Mouse (Mus musculus) liver, embryonic 15.5 days (tissue): Measurements from ENCODE around the gene Gngt2. TPM values are rescaled to one million over a fixed set of nuclear protein-coding genes. Genes with fewer than 3 reads are reported as not detected.

ENCODE experiments used
- ATAC-seq: fragments of 200-750 bp; cut with Nextera tagmentation; 2 replicates; pipeline ENCODE4 v1.8.0; 2017; ENCODE audit warnings: moderate number of reproducible peaks, mild to moderate bottlenecking, moderate library complexity; ENCODE audit not compliant: insufficient read depth
- H3K27ac ChIP-seq: fragments of 300-500 bp; sonication (generic); replicated peaks from 2 replicates; pipeline ENCODE4 v1.5.1; 2015; ENCODE audit warnings: mild to moderate bottlenecking, inconsistent platforms
- H3K27me3 ChIP-seq: fragments of 300-500 bp; sonication (generic); 2 replicates; pipeline ENCODE4 v1.6.1; 2015; ENCODE audit warnings: mild to moderate bottlenecking, inconsistent platforms
- H3K36me3 ChIP-seq: fragments of 300-500 bp; sonication (generic); replicated peaks from 2 replicates; pipeline ENCODE4 v1.6.1; 2015; ENCODE audit warnings: moderate library complexity, mild to moderate bottlenecking, inconsistent platforms
- H3K4me1 ChIP-seq: fragments of 300-500 bp; sonication (generic); replicated peaks from 2 replicates; pipeline ENCODE4 v1.6.1; 2015; ENCODE audit warnings: inconsistent platforms
- H3K4me2 ChIP-seq: fragments of 300-500 bp; sonication (generic); 2 replicates; pipeline ENCODE4 v1.6.1; 2015; ENCODE audit warnings: moderate library complexity, mild to moderate bottlenecking, inconsistent platforms
- H3K4me3 ChIP-seq: fragments of 300-500 bp; sonication (generic); replicated peaks from 2 replicates; pipeline ENCODE4 v1.5.1; 2015; ENCODE audit warnings: mild to moderate bottlenecking, inconsistent platforms
- H3K9ac ChIP-seq: fragments of 300-500 bp; sonication (generic); 2 replicates; pipeline ENCODE4 v1.6.1; 2015; ENCODE audit warnings: moderate library complexity, mild to moderate bottlenecking, inconsistent platforms
- H3K9me3 ChIP-seq: fragments of 300-500 bp; sonication (generic); replicated peaks from 2 replicates; pipeline ENCODE4 v1.6.1; 2016; ENCODE audit warnings: inconsistent platforms
- WGBS: fragments of 180-500 bp; shearing (Covaris S2); methylation state at CpG from one replicate; pipeline ENCODE4 v1.1.7; 2015; ENCODE audit warnings: mixed read lengths; ENCODE audit not compliant: insufficient replicate concordance; 5-methylcytosine and 5-hydroxymethylcytosine counted together
- polyA plus RNA-seq: library from polyadenylated mRNA; unstranded; fragments of >200 nt; fragmentation: Nextera tagmentation; extraction: Ambion mirVana; gene quantifications from 2 replicates; pipeline ENCODE4 v1.2.1, GENCODE M21; 2015

Gngt2 gene
- polyA plus RNA-seq, 1 experiment from 2014 or later: 20.1 TPM

- H3K27me3 ChIP-seq: peaks cover 77% of the 10 kb centered on the region
- ATAC-seq: no peak
- no peak overlapping the region for H3K4me2 ChIP-seq
- WGBS: 57% methylated on average over 8 of the region's 8 CpGs
- H3K27ac ChIP-seq: no peak overlapping the region
- no peak overlapping the region for H3K9ac ChIP-seq
- H3K4me1 ChIP-seq: peaks cover 84% of the 10 kb centered on the region
- H3K4me3 ChIP-seq: no peak overlapping the region
- H3K9me3 ChIP-seq: no peaks in the 10 kb centered on the region
- peaks cover 16% of the 10 kb centered on the region for H3K36me3 ChIP-seq
These were observed 3.9 kb upstream of the Gngt2 start for GRCm38 (mm10) chr11:95833006-95833570.

GRCm38 (mm10) chr11:95833631-95834142, 3.3 kb upstream of the Gngt2 start:
- H3K4me1 ChIP-seq: peaks cover 84% of the 10 kb centered on the region

GRCm38 (mm10) chr11:95834143-95834667, 2.8 kb upstream of the Gngt2 start:
- Histone ChIP-seq H3K36me3 (peaks cover 16% of the 10 kb centered on the region), H3K9ac (peak overlapping the region; percentile 14; the same call in 1 of the 2 replicates), H3K27me3 (peaks cover 66% of the 10 kb centered on the region), H3K4me2 (peak overlapping the region; percentile 60), H3K4me1 (peaks cover 84% of the 10 kb centered on the region), H3K4me3 (peak overlapping the region; percentile 17; the same call in 1 of the 2 replicates), H3K9me3 (no peaks in the 10 kb centered on the region), H3K27ac (peak overlapping the region; percentile 66; the same call in 1 of the 2 replicates)
- 3% methylated on average over 22 of the region's 22 CpGs for WGBS
- ATAC-seq: peak; percentile 17

More at GRCm38 (mm10) chr11:95833631-95834142, 3.3 kb upstream of the Gngt2 start:
- H3K9ac ChIP-seq: peak overlapping the region; percentile 14; the same call in 1 of the 2 replicates
- peak overlapping the region; percentile 60 for H3K4me2 ChIP-seq
- H3K9me3 ChIP-seq: no peaks in the 10 kb centered on the region
- H3K27me3 ChIP-seq: peaks cover 71% of the 10 kb centered on the region
- 18% methylated on average over 18 of the region's 18 CpGs for WGBS
- ATAC-seq: no peak
- H3K27ac ChIP-seq: peak overlapping the region; percentile 48; the same call in 1 of the 2 replicates
- H3K4me3 ChIP-seq: peak overlapping the region; percentile 17; the same call in 1 of the 2 replicates
- H3K36me3 ChIP-seq: peaks cover 16% of the 10 kb centered on the region

- Histone ChIP-seq H3K9ac (peak overlapping the region; percentile 16; the same call in 1 of the 2 replicates), H3K9me3 (no peaks in the 10 kb centered on the region), H3K27ac (peak overlapping the region; percentile 66), H3K4me3 (peak overlapping the region; percentile 17), H3K27me3 (peaks cover 58% of the 10 kb centered on the region), H3K4me2 (peak overlapping the region; percentile 60), H3K4me1 (peaks cover 79% of the 10 kb centered on the region), H3K36me3 (peaks cover 16% of the 10 kb centered on the region)
- WGBS: 4% methylated on average over 15 of the region's 15 CpGs
- peak; percentile 73 for ATAC-seq
These were observed 2.0 kb upstream of the Gngt2 start for GRCm38 (mm10) chr11:95834742-95835710.

GRCm38 (mm10) chr11:95835832-95836231, 1.2 kb upstream of the Gngt2 start:
- Histone ChIP-seq H3K27ac (peak overlapping the region; percentile 66), H3K9ac (no peak overlapping the region), H3K36me3 (peaks cover 8% of the 10 kb centered on the region), H3K4me3 (no peak overlapping the region), H3K4me2 (peak overlapping the region; percentile 60), H3K9me3 (no peaks in the 10 kb centered on the region), H3K27me3 (peaks cover 52% of the 10 kb centered on the region), H3K4me1 (peaks cover 71% of the 10 kb centered on the region)
- ATAC-seq: no peak
- 21% methylated on average over 6 of the region's 6 CpGs for whole genome bisulfite sequencing

- Histone ChIP-seq H3K9ac (no peak overlapping the region), H3K4me3 (no peak overlapping the region), H3K36me3 (peaks cover 2% of the 10 kb centered on the region), H3K27ac (no peak overlapping the region; the same call in 1 of the 2 replicates), H3K27me3 (peaks cover 48% of the 10 kb centered on the region), H3K4me2 (no peak overlapping the region), H3K4me1 (peaks cover 70% of the 10 kb centered on the region), H3K9me3 (no peaks in the 10 kb centered on the region)
- 64% methylated on average over 6 of the region's 6 CpGs for WGBS
- ATAC-seq: no peak
These were observed 583 bp upstream of the Gngt2 start for GRCm38 (mm10) chr11:95836433-95836832.

GRCm38 (mm10) chr11:95838598-95838997, 1.6 kb downstream of the Gngt2 start:
- no peak for ATAC-seq
- Histone ChIP-seq H3K9ac (no peak overlapping the region), H3K4me2 (no peak overlapping the region), H3K27me3 (peaks cover 37% of the 10 kb centered on the region), H3K4me1 (peaks cover 77% of the 10 kb centered on the region), H3K36me3 (no peaks in the 10 kb centered on the region), H3K9me3 (no peaks in the 10 kb centered on the region), H3K4me3 (no peak overlapping the region), H3K27ac (0 out of 2 replicates have a peak overlapping the region, but pooled peaks have one; percentile 4)
- 46% methylated on average over 4 of the region's 4 CpGs for WGBS

- H3K4me1 ChIP-seq: peaks cover 72% of the 10 kb centered on the region
- no peak overlapping the region for H3K9ac ChIP-seq
- H3K27me3 ChIP-seq: peaks cover 35% of the 10 kb centered on the region
- 0 out of 2 replicates have a peak overlapping the region, but pooled peaks have one; percentile 14 for H3K27ac ChIP-seq
- H3K9me3 ChIP-seq: no peaks in the 10 kb centered on the region
- no peaks in the 10 kb centered on the region for H3K36me3 ChIP-seq
- 61% methylated on average over 8 of the region's 8 CpGs for WGBS
- no peak overlapping the region for H3K4me3 ChIP-seq
- ATAC-seq: no peak
- H3K4me2 ChIP-seq: no peak overlapping the region
These were observed 2.2 kb downstream of the Gngt2 start for GRCm38 (mm10) chr11:95838999-95839868.

GRCm38 (mm10) chr11:95840694-95841497, 3.9 kb downstream of the Gngt2 start:
- H3K27ac ChIP-seq: peak overlapping the region; percentile 8; the same call in 1 of the 2 replicates
- H3K4me3 ChIP-seq: peak overlapping the region; percentile 41
- H3K9me3 ChIP-seq: no peaks in the 10 kb centered on the region
- H3K9ac ChIP-seq: 0 out of 2 replicates have a peak overlapping the region, but pooled peaks have one; percentile 16
- no peak for ATAC-seq
- H3K27me3 ChIP-seq: peaks cover 28% of the 10 kb centered on the region
- no peaks in the 10 kb centered on the region for H3K36me3 ChIP-seq
- 51% methylated on average over 5 of the region's 5 CpGs for WGBS
- peaks cover 69% of the 10 kb centered on the region for H3K4me1 ChIP-seq
- H3K4me2 ChIP-seq: peak overlapping the region; percentile 57
